Mouse (Mus musculus) brain, embryonic 14.5 days (tissue): ENCODE measurements around the gene Nol8.

ENCODE experiments used
- CTCF ChIP-seq: fragments of 200-500 bp; IDR thresholded peaks from 2 replicates; pipeline ENCODE4 v1.5.1; 2012; ENCODE audit warnings: inconsistent platforms, mild to moderate bottlenecking, moderate library complexity, borderline replicate concordance; ENCODE audit not compliant: insufficient read depth, insufficient read length; ENCODE audit errors: extremely low read depth
- POLR2A ChIP-seq: fragments of 200-500 bp; IDR thresholded peaks from 2 replicates; pipeline ENCODE4 v1.6.1; 2012; ENCODE audit warnings: mild to moderate bottlenecking, inconsistent platforms, borderline replicate concordance; ENCODE audit not compliant: poor library complexity, insufficient read depth, insufficient read length, severe bottlenecking; ENCODE audit errors: extremely low read depth

GRCm38 (mm10) chr13:49623216-49623615 is 29.7 kb upstream of the Nol8 start:
- TF ChIP-seq CTCF (no peak), POLR2A (no peak)
